Mouse (Mus musculus): ENCODE data around the gene Ogg1.
"Not testable (repeated sequence)": the region's sequence is repeated elsewhere in the genome, so short reads cannot be mapped to it uniquely, and the experiment has no call there.

The Ogg1 gene

DNA sequence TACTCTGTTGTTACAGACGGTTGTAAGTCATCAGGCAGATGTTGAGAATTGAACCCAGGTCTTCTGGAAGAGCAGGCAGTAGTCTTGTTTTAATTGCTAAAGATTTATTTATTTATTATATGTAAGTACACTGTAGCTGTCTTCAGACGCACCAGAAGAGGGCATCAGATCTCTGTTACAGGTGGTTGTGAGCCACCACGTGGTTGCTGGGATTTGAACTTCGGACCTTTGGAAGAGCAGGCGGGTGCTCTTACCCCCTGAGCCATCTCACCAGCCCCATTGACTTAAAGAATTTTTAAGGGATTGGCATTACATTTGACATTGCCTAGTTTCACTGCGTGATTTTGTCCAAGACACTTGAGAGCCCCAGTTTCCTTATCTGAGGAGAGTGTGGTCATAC, 6.0 kb downstream of the Ogg1 start:
- DNase-seq (ENCODE audit: low read depth), result not testable (repeated sequence)

DNA sequence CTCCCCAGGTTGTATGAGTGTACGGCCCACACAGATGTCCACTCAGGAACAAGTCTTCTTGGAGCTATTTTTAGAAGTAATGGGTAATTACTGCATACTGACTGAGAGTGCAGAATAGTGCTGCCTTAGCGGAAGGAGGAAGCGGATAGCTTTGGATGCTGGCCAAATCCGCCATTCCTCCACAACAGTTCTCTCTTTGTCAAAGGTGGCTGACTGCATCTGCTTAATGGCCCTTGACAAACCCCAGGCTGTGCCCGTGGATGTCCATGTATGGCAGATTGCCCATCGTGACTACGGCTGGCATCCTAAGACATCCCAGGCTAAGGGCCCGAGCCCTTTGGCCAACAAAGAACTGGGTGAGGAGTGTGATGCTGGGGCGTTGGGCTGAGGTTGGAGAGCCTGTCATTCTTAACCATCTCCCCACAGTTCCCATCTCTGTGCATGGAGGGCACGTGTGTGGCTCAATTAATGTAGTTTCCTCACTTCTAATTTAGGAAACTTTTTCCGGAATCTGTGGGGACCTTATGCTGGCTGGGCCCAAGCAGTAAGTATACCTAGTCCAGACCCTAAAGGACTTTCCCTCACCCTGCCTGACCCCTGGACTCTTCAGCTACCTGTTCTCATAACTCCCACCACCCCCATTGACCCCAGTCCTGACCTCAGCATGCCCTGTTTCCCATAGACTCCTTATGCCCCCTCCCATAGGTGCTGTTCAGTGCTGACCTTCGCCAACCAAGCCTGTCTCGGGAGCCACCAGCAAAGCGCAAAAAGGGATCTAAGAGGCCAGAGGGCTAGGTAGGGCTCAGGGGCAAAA, 6.6 kb downstream of the Ogg1 start:
- DNase-seq (ENCODE audit: low read depth), result no peak

DNA sequence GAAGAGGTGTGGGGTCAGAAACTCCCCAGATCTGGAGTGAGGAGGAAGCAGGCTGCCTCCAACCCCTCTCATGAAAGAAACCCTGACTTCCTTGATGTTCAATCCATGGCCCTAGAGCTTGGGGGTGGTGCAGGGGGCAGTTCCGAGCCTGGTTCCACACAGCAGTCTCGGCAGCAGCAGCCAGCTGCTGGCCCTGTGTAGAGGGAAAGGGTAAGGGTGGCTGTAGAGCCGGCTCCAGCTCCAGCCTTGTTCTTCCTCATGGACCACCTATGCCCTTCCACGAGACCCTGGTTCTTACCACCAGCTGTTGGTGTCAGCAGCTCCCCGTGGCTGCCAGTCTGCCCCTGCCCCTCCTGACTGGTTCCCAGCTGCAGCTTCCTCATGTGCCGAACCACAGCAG, 7.4 kb downstream of the Ogg1 start:
- DNase-seq (ENCODE audit: low read depth), result no peak

DNA sequence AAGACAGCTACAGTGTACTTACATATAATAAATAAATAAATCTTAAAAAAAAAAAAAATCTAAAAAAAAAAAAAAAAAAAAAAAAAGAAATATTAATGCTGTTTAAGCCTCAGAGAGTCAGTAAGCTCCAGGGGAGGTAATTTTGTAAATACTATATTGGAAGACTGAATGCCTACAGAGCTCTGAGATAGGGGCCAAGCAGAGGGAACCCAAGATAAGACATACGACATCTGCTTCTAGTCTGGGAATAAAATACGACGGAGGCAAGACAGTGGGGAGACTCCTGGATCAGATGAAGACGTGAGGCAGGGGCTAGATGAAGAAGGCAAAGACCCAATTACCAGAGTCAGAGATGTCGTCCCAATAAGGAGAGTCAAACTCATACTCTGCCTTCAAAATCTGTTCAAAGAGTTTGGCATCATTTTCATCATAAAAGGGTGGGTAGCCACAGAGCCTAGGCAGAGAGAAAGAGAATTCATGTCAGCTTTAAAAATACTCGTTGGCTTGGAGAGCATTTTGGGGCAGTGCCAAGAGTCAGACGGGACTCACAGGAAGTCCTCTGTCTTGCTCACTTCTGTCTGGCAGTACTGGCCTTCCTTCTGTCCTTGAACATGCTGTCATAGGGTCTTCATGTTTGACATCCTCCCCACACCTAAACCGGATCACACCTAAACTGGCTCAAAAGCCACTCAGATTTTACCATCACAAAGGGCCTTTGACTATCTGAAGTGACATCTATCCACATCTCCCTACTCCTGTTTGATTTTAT, 10.3 kb downstream of the Ogg1 start:
- DNase-seq (ENCODE audit: low read depth), result no peak

DNA sequence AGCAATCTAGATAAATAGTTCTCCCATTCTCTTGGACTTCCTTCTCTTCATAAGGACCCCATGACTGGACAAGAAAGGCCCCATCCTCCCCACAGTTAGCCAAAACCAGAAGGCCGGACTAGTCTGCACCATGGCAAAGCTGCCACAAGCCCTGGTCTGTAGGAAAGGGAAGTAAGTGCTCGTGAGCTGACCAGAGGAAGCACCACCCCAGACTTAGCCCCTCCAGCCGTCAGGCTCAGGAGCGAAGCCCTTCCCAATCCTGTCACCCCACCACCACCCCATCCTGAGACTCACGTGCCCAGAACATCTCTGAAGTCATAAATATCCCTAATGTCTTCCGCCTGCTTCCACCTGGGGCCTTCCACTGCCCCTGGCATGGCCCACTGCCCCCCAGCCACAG, 14.8 kb downstream of the Ogg1 start:
- DNase-seq (ENCODE audit: low read depth), result no peak

DNA sequence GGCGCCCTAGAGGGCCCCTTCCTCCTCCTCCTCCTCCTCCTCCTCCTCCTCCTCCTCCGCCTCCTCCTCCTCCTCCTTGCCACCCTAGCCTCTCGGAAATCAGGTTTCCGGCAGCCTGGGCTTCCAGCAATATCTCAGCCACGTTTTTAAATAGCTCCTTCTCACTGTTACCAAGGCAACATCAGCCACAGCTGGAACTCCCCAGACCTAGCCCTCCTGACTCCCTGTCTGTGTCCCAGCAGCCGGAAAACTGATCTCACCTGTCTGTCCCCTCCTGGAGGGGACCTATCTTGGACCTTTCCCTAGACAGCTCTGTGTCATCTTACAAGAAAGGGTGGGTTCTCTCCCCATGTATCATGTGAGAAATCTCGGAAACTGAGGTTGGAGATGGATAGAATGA, 15.5 kb downstream of the Ogg1 start:
- DNase-seq (ENCODE audit: low read depth), result no peak

DNA sequence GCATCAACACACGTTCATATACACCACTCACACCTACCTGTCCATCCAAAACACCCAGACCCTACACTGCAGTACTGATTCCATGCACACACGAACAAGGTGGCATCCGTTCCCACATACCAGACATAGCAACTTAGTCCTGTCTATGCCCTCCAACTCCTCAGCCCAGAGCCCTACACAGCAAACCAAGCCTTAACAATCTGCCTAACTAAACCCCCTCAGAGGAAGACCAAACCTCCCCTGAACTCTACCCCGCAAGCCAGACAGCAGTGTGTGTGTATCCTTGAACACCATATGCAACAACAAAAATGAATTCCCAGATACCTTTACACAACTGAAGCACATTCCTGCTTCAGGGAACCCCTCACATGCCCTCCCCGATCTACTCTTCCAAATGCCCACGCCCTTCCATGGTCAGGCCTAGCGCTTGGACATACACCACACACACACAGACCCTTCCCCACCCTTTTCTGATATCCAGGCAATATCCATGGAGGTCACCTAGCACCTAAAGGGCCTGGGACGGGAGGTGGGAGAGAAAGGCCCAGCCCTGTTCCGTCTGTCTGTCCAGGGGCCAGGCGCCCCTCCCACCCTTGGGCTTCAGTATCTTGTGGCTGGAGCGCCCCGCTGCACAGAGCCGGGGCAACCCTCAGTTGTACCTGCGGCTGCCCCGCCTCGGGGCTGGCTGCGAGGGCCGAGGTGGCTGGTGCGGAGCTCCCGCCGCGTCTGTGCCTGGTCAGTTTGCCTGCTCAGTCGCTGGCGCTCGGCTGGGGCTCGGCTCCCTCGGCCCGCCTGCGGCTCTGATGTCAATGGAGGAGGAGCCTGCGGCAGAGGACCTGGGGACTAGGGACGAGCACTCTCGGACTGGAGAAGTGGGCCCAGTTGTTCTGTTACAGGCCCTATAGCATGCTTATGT, 16.7 kb downstream of the Ogg1 start, which contains the start of gene Camk1:
TSS of gene Camk1 (minus strand) at position 808 of the 916 bp plus-strand sequence.
- DNase-seq (ENCODE audit: low read depth), result no peak

DNA sequence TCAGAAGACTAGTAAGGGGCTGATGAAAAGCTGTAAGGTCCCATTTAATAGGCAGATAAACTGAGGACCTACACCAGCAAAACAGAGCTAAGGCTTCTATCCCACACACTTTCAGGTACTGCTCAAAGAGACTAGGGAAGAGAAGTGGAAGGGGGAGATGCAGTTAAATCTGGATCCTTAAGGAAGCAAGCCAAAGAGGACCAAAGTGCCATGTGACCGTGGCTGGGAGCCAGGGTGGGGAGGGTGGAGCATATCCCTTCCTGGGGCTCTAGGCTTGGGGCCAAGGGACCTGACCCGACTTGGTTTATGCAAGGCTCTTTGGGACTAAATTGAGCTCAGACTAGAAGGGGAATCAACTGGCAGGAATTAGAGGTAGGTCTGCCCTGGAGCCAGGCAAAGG, 17.5 kb downstream of the Ogg1 start:
- no peak for DNase-seq (ENCODE audit: low read depth)

DNA sequence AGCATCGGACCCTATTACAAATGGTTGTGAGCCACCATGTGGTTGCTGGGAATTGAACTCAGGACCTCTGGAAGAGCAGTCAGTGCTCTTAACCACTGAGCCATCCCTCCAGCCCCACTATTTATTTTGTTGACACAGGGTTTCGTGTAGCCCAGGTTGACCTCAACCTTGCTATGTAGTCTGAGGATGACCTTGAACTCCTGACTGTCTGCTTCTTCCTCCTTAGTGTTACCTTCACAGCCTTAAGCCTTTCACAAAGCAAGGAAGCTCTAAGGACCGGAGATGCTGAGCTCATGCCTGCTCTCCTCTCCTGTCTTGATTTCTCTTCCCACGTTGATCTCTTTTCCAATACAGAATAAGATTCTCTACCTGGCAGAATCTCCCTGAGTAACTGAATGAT, 20.1 kb downstream of the Ogg1 start:
- no peak for DNase-seq (ENCODE audit: low read depth)

DNA sequence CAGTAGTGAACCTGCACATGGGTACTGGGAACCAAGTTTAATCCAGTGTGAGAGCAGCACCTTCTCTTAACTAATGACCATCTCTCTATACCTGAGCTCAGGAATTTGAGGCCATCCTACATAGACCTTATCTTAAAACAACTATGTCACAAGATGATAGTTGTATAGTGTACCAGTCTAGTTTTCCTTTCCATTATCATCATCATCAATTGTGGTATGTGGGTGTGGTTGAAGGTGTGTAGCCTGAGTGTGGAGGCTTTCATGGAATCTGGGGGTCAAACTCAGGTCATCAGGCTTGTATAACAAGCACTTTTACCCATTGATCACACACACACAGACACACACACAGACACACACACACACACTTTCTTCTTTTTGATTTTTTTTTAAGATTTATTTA, 23.8 kb downstream of the Ogg1 start:
- no peak for DNase-seq (ENCODE audit: low read depth)

DNA sequence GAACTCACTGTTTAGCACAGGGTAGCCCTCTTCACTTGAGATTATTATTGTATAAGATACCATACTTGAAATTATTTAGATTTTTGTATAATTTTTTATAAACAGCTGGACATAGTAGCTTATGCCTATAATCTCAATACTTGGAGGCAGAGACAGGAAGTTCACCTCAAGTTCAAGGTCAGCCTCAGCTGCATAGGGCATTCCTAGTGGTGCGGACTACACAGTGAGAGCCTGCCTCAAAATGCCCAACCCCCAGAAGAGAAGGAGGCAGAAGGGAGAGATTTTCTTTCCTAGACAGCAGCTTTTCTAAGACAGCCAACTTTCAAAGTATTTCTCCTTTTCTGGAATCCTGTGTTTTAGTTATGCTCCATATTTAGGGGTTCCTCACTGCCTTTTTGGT, 24.4 kb downstream of the Ogg1 start:
- no peak for DNase-seq (ENCODE audit: low read depth)

DNA sequence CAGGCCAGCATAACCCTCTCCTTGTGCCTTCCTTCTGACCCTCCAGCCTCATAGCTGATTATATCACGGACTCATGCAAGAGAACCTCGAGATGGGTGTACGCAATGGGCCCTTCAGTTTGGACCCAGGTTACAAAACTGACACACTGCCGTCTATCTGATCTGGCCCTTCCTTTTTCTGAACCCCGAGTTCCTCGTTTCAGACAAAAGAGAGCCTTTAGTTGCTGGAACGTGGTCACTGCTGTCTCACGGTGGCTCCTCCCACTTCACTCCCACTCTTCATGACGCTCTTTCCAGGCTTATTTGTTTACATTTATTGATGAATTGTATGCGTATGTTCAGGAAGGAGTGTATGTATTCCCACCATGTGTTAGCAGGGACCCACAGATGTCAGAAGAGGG, 24.9 kb downstream of the Ogg1 start:
- no peak for DNase-seq (ENCODE audit: low read depth)

DNA sequence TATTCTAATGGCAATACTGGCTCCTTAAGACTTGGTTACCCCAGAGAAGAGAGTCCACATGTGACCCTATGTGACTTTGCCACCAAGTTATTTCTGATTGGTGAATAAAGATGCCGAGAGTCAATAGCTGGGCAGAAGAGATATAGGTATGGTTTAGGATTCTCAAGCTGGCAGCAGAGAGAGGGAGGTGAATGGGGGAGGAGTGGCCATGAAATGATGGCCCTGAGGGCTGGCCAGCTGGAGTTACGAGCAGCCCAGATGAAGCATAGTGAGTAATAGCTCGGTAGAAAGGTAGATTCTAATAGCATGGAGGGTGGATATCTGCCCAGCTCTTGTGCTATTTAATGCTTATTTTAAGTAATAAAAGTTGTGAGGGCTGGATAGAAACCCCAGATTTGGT, 26.0 kb downstream of the Ogg1 start:
- no peak for DNase-seq (ENCODE audit: low read depth)

DNA sequence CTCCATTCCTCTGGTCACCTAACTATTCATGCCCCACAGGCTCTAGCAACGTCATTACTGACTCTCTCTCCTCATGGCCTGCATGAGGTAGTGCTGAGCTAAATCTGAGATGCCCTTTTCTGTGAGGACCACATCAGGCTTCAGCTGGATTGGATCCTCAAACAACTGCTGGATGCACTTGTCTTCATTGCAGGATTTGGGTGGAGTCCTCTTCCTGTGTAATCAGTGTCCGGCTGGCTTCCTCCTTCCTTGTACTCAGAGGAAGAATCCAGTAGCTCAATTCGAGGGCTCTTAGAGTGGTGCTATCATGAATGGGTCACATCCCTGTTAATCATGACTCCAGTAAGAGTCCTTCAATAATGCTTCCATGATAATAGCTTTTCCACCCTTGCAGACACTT, 26.9 kb downstream of the Ogg1 start:
- no peak for DNase-seq (ENCODE audit: low read depth)

DNA sequence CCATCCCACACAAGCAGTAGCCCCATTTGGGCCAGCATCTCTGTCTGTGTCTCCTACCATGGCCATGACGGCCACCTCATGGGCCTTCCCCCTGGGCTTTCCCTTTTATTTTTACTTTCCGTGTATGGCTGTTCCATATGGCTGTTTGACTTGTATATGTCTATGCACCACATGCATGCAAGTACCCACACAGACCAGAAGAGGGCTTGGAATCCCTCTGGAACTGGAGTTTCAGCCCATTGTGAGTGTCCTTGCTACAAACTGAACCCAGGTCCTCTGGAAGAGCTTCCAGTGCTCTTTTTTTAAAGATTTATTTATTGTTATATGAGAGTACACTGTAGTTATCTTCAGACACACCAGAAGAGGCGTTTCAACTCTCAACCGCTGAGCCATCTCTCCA, 34.7 kb downstream of the Ogg1 start:
- no peak for DNase-seq (ENCODE audit: low read depth)

DNA sequence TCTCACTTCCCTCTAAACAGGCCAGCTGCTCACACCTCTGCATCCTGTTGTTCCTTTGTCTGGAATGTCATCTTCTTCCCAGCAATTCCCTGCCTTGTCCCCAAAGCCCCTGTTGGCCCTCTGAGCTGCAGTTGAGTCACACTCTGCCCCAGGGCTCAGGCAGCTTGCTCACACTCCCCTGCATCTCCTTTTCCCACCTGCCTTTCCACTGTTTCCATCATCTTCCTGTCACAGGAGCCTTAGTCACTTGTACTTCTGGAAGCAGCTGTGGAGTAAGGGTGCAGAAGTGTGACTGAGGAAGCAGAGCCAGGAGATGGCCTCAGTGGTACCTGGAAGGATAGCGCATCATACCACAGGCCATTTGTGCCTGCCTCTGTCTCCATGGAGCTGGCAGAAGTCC, 35.5 kb downstream of the Ogg1 start:
- no peak for DNase-seq (ENCODE audit: low read depth)

DNA sequence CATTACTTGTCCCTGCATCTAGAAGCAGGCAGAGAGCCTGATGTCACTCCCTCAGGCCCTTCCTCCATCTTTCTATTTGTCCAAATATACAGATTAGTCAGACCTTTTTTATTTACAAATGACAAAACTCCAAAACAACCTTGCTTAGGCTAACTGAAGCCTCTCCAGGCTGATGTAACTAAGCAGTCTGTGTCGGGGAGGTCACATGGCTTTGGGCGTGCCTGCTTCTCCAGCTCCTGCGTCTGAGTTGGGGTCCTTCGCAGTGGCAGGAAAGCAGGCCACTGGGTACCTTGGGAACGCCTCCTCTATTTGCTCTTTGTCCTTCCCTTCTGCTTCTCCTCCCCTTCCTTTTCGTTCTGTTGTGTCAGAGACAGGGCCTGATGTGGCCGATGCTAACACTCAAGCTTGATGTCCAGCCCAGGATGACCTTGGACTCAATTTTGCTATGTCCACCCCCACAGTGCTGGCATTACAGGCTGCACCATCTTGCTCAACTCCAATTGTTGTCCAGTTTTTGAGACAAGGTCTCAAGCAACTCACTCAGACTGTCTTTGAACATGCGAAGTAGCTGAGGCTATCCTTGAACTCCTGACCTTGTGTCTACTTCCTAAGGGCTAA, 37.9 kb downstream of the Ogg1 start:
- no peak for DNase-seq (ENCODE audit: low read depth)

DNA sequence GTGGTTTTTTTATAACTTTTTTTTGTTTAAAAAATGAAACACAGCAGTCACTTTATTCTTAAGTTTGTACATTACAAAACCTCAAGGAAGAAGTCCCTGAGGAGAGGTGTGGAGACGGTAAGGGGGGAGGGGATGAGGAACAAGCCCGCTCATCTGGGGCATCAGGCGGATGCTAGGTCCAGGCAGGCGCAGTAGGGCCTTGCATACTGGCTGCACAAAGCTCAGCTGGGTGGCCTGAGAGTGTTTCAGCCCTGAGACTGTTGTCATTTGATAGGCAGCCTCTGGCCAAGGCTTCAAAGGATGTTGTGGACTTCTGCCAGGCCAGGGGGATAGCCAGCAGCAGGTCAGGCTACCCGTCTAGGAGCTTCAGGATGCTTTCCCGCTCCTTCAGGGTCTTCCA, 39.9 kb downstream of the Ogg1 start:
- no peak for DNase-seq (ENCODE audit: low read depth)

DNA sequence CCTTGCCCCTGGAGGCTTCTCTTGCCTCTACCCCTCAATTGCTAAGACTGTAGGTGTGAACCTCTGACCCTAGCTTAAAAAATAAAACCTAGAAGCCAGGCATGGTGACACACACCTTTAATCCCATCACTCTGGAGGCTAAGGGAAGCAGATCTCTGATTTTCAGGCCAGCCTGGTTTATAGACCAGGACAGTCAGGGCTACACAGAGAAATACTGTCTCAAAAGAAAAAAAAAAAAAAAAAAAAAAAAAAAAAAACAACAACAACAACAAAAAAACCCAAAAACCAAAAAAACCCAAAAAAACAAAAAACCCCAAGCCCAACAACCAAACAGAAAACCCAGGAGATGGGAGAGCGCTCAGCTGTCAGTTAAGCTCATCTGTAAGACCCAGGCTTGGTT, 40.8 kb downstream of the Ogg1 start:
- no peak for DNase-seq (ENCODE audit: low read depth)

DNA sequence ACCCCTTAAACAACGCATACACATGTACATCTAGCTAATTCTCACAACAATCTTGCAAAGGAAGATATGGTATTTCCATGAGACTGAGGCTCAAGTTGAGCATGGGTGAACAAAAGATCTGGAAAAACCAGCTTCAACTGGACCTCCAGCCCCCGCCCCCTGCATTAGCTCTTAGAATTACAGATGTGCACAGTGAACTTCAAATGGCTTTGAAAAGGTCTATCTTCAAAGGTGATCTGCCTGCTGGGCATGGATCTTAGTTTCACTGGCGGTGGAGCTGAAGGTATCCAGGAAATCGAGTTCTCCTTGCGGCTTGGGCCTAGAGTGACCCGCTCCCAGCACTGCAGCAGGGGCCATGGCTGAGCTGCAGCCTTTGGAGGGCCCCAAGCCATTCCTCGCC, 41.4 kb downstream of the Ogg1 start:
- no peak for DNase-seq (ENCODE audit: low read depth)

DNA sequence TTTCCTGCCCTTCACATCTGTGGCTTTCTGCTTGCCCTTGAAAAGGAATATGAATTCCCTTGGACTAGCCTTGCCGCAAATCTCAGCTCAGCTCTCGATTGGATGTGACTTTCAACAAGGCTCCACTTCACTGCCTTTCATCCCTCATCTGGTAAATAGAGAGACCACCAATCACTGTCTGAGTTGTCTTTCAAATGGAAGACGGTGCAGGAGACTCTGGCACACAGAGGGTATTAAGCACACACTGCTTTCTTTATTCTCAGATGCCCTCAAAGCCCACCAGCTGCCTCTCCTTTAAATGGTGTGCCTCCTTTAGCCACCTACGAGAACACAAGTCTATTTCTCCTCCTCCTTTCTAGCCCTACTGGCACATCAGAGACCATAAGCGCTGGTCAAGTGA, 41.8 kb downstream of the Ogg1 start:
- DNase-seq (ENCODE audit: low read depth), result no peak
